Mouse (Mus musculus) CD4-positive, CD25-positive, alpha-beta regulatory T cell, adult 4 months (primary cell): ENCODE data around the gene Prr3. TPM values are rescaled to one million over a fixed set of nuclear protein-coding genes. Genes with fewer than 3 reads are reported as not detected.
"Not testable (repeated sequence)": the region's sequence is repeated elsewhere in the genome, so short reads cannot be mapped to it uniquely, and the experiment has no call there.

Experiments used
- ATAC-seq: one replicate; pipeline ENCODE4 v1.8.0; 2017
- polyA plus RNA-seq, 2 experiments: library from polyadenylated mRNA; unstranded; fragments of 100-300 nt; shearing (Covaris generic); gene quantifications; one replicate each; pipeline ENCODE4 v1.2.1; 2017

Prr3 gene
- polyA plus RNA-seq, 2 experiments from 2014 or later, result 16.5 to 17.6 TPM

DNA sequence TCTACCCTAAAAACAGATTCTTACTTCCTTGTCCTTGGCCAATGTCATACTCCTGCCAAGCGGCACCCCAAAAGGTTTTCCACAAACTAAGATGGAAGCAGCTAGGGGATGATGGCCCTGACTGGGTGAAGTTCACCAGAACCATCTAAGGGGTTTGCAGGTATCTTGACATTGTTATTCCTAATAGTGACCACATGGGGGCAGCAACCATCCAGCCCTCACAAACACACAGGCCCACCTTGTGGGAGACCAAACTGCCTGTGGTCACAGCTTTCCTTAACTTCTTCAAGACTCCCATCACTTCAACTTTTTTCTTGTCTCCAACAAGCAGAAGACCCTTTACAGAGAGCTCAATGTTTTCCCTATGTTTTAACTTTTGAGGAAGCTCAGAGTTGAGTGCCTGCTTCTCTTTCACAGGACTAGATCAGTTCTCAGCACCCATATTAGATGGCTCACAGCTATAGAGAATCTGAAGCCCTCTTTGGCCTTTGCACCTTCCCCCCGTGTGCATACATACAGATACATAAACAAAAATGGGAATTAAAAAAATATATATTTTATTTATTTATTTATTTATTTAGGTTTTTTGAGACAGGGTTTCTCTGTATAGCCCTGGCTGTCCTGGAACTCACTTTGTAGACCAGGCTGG is 42.2 kb downstream of the Prr3 start:
- peak; percentile 71 for ATAC-seq

DNA sequence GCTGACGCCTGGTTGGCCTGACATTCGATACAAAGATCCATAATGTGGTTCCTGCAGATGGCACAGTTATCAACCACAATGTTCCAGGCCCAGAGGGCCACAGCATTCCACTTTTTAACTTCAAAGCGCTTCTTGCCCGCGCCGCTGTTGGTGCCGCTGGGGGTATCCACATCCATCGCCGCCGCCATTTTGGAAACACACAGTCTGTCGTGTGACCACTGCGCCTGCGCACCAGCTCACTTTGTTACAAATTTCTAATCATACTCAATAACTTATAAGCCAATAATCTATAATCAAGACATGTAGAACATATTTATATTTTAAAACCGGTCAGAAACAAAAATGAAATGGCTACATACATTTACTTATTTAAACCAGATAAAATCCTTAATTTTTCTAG is 44.3 kb downstream of the Prr3 start:
- ATAC-seq, result not testable (repeated sequence)

- no peak for ATAC-seq
Observed at GRCm38 (mm10) chr17:35932608-35933007, 47.4 kb downstream of the Prr3 start.

- ATAC-seq, result no peak
Observed at GRCm38 (mm10) chr17:35930627-35931026, 49.4 kb downstream of the Prr3 start.

DNA sequence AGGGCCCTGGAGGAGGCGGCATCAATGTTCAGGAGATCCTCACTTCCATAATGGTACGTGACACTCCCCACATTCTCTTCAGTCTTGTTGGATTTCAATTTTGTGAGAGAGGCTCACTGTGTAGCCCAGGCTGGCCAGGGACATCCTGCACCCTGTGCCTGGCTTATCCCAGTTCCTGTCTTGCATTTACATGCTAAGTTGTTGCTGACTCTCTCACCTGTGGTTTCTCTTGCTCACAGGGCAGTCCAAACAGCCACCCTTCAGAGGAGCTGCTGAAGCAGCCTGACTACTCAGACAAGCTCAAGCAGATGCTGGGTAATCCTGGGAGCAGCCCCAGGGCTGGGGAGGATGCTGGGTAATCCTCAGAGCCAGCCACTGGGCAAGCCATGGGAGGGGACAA is 50.5 kb downstream of the Prr3 start:
- no peak for ATAC-seq

- ATAC-seq, result no peak
Observed at GRCm38 (mm10) chr17:35927471-35927870, 52.6 kb downstream of the Prr3 start.

- ATAC-seq, result no peak
Observed at GRCm38 (mm10) chr17:35923281-35923680, 56.8 kb downstream of the Prr3 start.

GRCm38 (mm10) chr17:35922566-35922965 is 57.5 kb downstream of the Prr3 start:
- ATAC-seq, result no peak

Other genes starting within 250 kb of the Prr3 start
- gene Ier3, start 158.6 kb downstream of the Prr3 start, polyA plus RNA-seq, result 1 to 10 TPM; 1.1 to 1.9 TPM
- gene Flot1, start 157.0 kb downstream of the Prr3 start, polyA plus RNA-seq, result 10 to 100 TPM; 24.3 to 30.7 TPM
- gene Tubb5, start 141.9 kb downstream of the Prr3 start, polyA plus RNA-seq, result 100 to 1,000 TPM; 564 to 602 TPM
- gene Mdc1, start 138.7 kb downstream of the Prr3 start, polyA plus RNA-seq, result 10 to 100 TPM; 10.9 to 13.2 TPM
- gene Nrm, start 118.9 kb downstream of the Prr3 start, polyA plus RNA-seq, result 10 to 100 TPM; 35.5 to 43.5 TPM
- 100 to 1,000 TPM; 222 to 223 TPM for gene Ppp1r18, start 114.6 kb downstream of the Prr3 start, polyA plus RNA-seq
- 10 to 100 TPM; 13.4 to 39.3 TPM for gene Dhx16, start 100.4 kb downstream of the Prr3 start, polyA plus RNA-seq
- gene 2310061I04Rik, start 82.8 kb downstream of the Prr3 start, polyA plus RNA-seq, result 10 to 100 TPM; 12.6 to 15.3 TPM
- 10 to 100 TPM; 10.3 to 16.9 TPM for gene Atat1, start 70.2 kb downstream of the Prr3 start, polyA plus RNA-seq
- gene Mrps18b, start 63.8 kb downstream of the Prr3 start, polyA plus RNA-seq, result 10 to 100 TPM; 59.8 to 82.8 TPM
- 10 to 100 TPM; 44.9 to 53.5 TPM for gene Ppp1r10, start 63.8 kb downstream of the Prr3 start, polyA plus RNA-seq
- 100 to 1,000 TPM; 122 to 174 TPM for gene Abcf1, start 10.5 kb downstream of the Prr3 start, polyA plus RNA-seq
- gene Gnl1, start 385 bp downstream of the Prr3 start, polyA plus RNA-seq, result 1 to 10 TPM; 8.1 to 9.2 TPM
- gene H2-T24, start 40.3 kb upstream of the Prr3 start, polyA plus RNA-seq, result 10 to 100 TPM; 31.2 to 45.1 TPM
- gene H2-T23, start 52.6 kb upstream of the Prr3 start, polyA plus RNA-seq, result 1,000 to 10,000 TPM in 1 of 2 experiments, 100 to 1,000 TPM in 1; 829 to 1,151 TPM
- 100 to 1,000 TPM; 407 to 526 TPM for gene H2-T22, start 62.5 kb upstream of the Prr3 start, polyA plus RNA-seq
- gene Gm6034, start 62.7 kb upstream of the Prr3 start, polyA plus RNA-seq, result under 1 TPM in 1 of 2 experiments, not detected in 1; 0.66 TPM
- gene Gm11127, start 78.1 kb upstream of the Prr3 start, polyA plus RNA-seq, result not detected
- gene Gm19684, start 141.4 kb upstream of the Prr3 start, polyA plus RNA-seq, result 1 to 10 TPM; 1.4 to 1.9 TPM
- gene Gm7030, start 149.2 kb upstream of the Prr3 start, polyA plus RNA-seq, result under 1 TPM in 1 of 2 experiments, not detected in 1; 0.62 TPM
- 1 to 10 TPM; 2.5 to 5.0 TPM for gene Gm8909, start 188.3 kb upstream of the Prr3 start, polyA plus RNA-seq
- 1 to 10 TPM in 1 of 2 experiments, under 1 TPM in 1; 0.95 to 1.3 TPM for gene H2-T3, start 210.1 kb upstream of the Prr3 start, polyA plus RNA-seq